Mouse (Mus musculus) layer of hippocampus, postnatal 10 days (tissue): ENCODE measurements around the gene Lce1g. TPM values are rescaled to one million over a fixed set of nuclear protein-coding genes. Genes with fewer than 3 reads are reported as not detected.

ENCODE experiments used
- DNase-seq, 2 experiments: peaks; one replicate each; pipeline ENCODE4 v3.0.0; 2021; ENCODE audit warnings: low spot score in 2 of 2
- long read RNA-seq: library from polyadenylated mRNA; stranded (forward); transcript quantifications from one replicate; pipeline ENCODE4 v2.0.0, GENCODE M21; 2023
- total RNA-seq, 2 experiments: library from RNA; stranded (reverse); gene quantifications; 2 replicates each; pipeline ENCODE4 v1.2.3; 2021

Lce1g gene
- not detected for total RNA-seq
- long read RNA-seq, result 0 reads

- DNase-seq, result no peak
Measured at GRCm38 (mm10) chr3:92752238-92752637, at the start of gene Lce1g. Gene Lce1g, minus strand, starts transcription at chr3:92752338.

GRCm38 (mm10) chr3:92790414-92790813 is 38.3 kb upstream of the Lce1g start, which contains the start of gene Lce1j:
Gene Lce1j, minus strand, starts transcription at chr3:92790514.
- DNase-seq, result no peak

GRCm38 (mm10) chr3:92778799-92779198 is 26.7 kb upstream of the Lce1g start, which contains the start of gene Lce1i:
Gene Lce1i, minus strand, starts transcription at chr3:92778899.
- no peak for DNase-seq

- no peak for DNase-seq
Measured at GRCm38 (mm10) chr3:92771573-92771972, 19.4 kb upstream of the Lce1g start.

- no peak for DNase-seq
Measured at GRCm38 (mm10) chr3:92764965-92765364, 12.8 kb upstream of the Lce1g start, which contains the start of gene Lce1h. Gene Lce1h, minus strand, starts transcription at chr3:92765065.

GRCm38 (mm10) chr3:92753197-92753596 is 1.1 kb upstream of the Lce1g start:
- DNase-seq, result no peak

GRCm38 (mm10) chr3:92738996-92739395 is 13.1 kb downstream of the Lce1g start, which contains the start of gene Gm38119:
Gene Gm38119, minus strand, starts transcription at chr3:92739096.
- DNase-seq, result no peak

GRCm38 (mm10) chr3:92722631-92723030 is 29.5 kb downstream of the Lce1g start:
- no peak for DNase-seq

- DNase-seq, result no peak
Measured at GRCm38 (mm10) chr3:92720250-92720649, 31.9 kb downstream of the Lce1g start, which contains the start of gene Lce1f. Gene Lce1f, minus strand, starts transcription at chr3:92720350.

- DNase-seq, result no peak
Measured at GRCm38 (mm10) chr3:92715122-92715521, 37.0 kb downstream of the Lce1g start.

GRCm38 (mm10) chr3:92708974-92709373 is 43.2 kb downstream of the Lce1g start, which contains the start of gene Lce1e:
Gene Lce1e, minus strand, starts transcription at chr3:92709074.
- no peak for DNase-seq

Other genes with a start within 250 kb of the Lce1g start
- not detected for gene 2310046K23Rik, start 217.8 kb downstream of the Lce1g start, total RNA-seq
- not detected for gene Ivl, start 178.6 kb downstream of the Lce1g start, total RNA-seq
- not detected for gene Smcp, start 163.3 kb downstream of the Lce1g start, total RNA-seq
- not detected for gene 2210017I01Rik, start 144.8 kb downstream of the Lce1g start, total RNA-seq
- not detected for gene Lce6a, start 130.7 kb downstream of the Lce1g start, total RNA-seq
- not detected for gene Lce1a1, start 104.0 kb downstream of the Lce1g start, total RNA-seq
- not detected for gene Lce1b, start 95.4 kb downstream of the Lce1g start, total RNA-seq
- not detected for gene Lce1a2, start 82.0 kb downstream of the Lce1g start, total RNA-seq
- not detected for gene Lce1c, start 73.1 kb downstream of the Lce1g start, total RNA-seq
- not detected for gene Lce1d, start 65.1 kb downstream of the Lce1g start, total RNA-seq
- not detected for gene Lce1e, start 43.3 kb downstream of the Lce1g start, total RNA-seq
- not detected for gene Lce1f, start 32.0 kb downstream of the Lce1g start, total RNA-seq
- not detected for gene Gm38119, start 13.2 kb downstream of the Lce1g start, total RNA-seq
- not detected for gene Lce1h, start 12.7 kb upstream of the Lce1g start, total RNA-seq
- not detected for gene Lce1i, start 26.6 kb upstream of the Lce1g start, total RNA-seq
- not detected for gene Lce1j, start 38.2 kb upstream of the Lce1g start, total RNA-seq
- not detected for gene Lce1k, start 55.6 kb upstream of the Lce1g start, total RNA-seq
- not detected for gene Kprp, start 74.9 kb upstream of the Lce1g start, total RNA-seq
- gene Lce1l, start 98.9 kb upstream of the Lce1g start, total RNA-seq, result not detected
- gene 2310050C09Rik, start 117.9 kb upstream of the Lce1g start, total RNA-seq, result not detected
- not detected for gene Lce3a, start 173.9 kb upstream of the Lce1g start, total RNA-seq
- not detected for gene Lce3b, start 180.6 kb upstream of the Lce1g start, total RNA-seq
- not detected for gene Lce3c, start 192.1 kb upstream of the Lce1g start, total RNA-seq
- not detected for gene Lce3d, start 205.1 kb upstream of the Lce1g start, total RNA-seq
- gene Lce3e, start 214.7 kb upstream of the Lce1g start, total RNA-seq, result not detected
- gene Lce3f, start 239.9 kb upstream of the Lce1g start, total RNA-seq, result not detected